ENCODE assay signal across 10 mouse cellular contexts in genomic region chr1:52230404-52230803, GRCm38 (mm10). TPM values are rescaled to one million over a fixed set of nuclear protein-coding genes. Genes with fewer than 3 reads are reported as not detected.
A peak's percentile ranks its signal among the peaks of the same experiment; 100 is the strongest.
DNase-seq lines count a peak whose midpoint lies in the region; ATAC-seq and TF ChIP-seq lines count a peak whose summit lies in the region.
"Had no signal": no experiment of that assay in that cellular context is flagged by ENCODE, and none has a peak within 500 bp of the region (broad histone marks: within the 10 kb centered on the region; RNA-seq: fewer than 3 reads in every experiment).

No protein-coding gene starts in this region.

- H3K9ac ChIP-seq in forebrain, embryonic 13.5 days = no peak overlapping the region
- no peak overlapping the region for H3K9ac ChIP-seq in forebrain, embryonic 14.5 days (ENCODE audit: low read length)
- no peak overlapping the region for H3K9ac ChIP-seq in hindbrain, embryonic 14.5 days
- H3K9ac ChIP-seq in midbrain, embryonic 16.5 days (ENCODE audit: low read depth, low read length) = no peak overlapping the region

- H3K27ac ChIP-seq in forebrain, embryonic 13.5 days = no peak overlapping the region
- no peak overlapping the region for H3K27ac ChIP-seq in forebrain, embryonic 14.5 days (ENCODE audit: low read depth, low read length)
- H3K27ac ChIP-seq in layer of hippocampus, adult 2 months = no peak overlapping the region
- H3K27ac ChIP-seq in hindbrain, embryonic 14.5 days = no peak overlapping the region
- H3K27ac ChIP-seq in midbrain, embryonic 16.5 days (ENCODE audit: low read length) = no peak overlapping the region

- WGBS in forebrain, embryonic 13.5 days = 67% methylated on average over 1 of the region's 1 CpGs
- 70% methylated on average over 1 of the region's 1 CpGs for WGBS in forebrain, embryonic 14.5 days
- 89% methylated on average over 1 of the region's 1 CpGs for WGBS in hindbrain, embryonic 14.5 days
- 88% methylated on average over 1 of the region's 1 CpGs for WGBS in midbrain, embryonic 16.5 days

- peak overlapping the region; percentile 74 for H3K4me2 ChIP-seq in forebrain, embryonic 13.5 days
- no peak overlapping the region; the same call in 1 of the 2 replicates for H3K4me2 ChIP-seq in forebrain, embryonic 14.5 days (ENCODE audit: low read length)
- H3K4me2 ChIP-seq in hindbrain, embryonic 14.5 days (replicated peaks) = peak overlapping the region; percentile 58
- peak overlapping the region; percentile 77 for H3K4me2 ChIP-seq in midbrain, embryonic 16.5 days (ENCODE audit: low read length)

- no peak for TF ChIP-seq CTCF in layer of hippocampus, adult 2 months (conservative IDR thresholded peaks at IDR 0.05)

- ATAC-seq in forebrain, embryonic 13.5 days = no peak
- ATAC-seq in forebrain, embryonic 14.5 days = no peak
- no peak for ATAC-seq in hindbrain, embryonic 14.5 days (ENCODE audit: low FRiP score)
- ATAC-seq in midbrain, embryonic 16.5 days = no peak
- ATAC-seq in inflammation-experienced regulatory T-cells, adult 6 months = no peak

- H3K27me3 ChIP-seq in forebrain, embryonic 13.5 days = no peaks in the 10 kb centered on the region
- no peaks in the 10 kb centered on the region for H3K27me3 ChIP-seq in forebrain, embryonic 14.5 days (replicated peaks; ENCODE audit: control insufficient read depth, insufficient read depth, low read length)
- H3K27me3 ChIP-seq in hindbrain, embryonic 14.5 days (ENCODE audit: control insufficient read depth, insufficient read depth, low read length) = no peaks in the 10 kb centered on the region
- H3K27me3 ChIP-seq in midbrain, embryonic 16.5 days (ENCODE audit: control insufficient read depth, insufficient read depth, low read depth, low read length) = no peaks in the 10 kb centered on the region

- H3K9me3 ChIP-seq in forebrain, embryonic 13.5 days (replicated peaks) = no peaks in the 10 kb centered on the region
- no peaks in the 10 kb centered on the region for H3K9me3 ChIP-seq in forebrain, embryonic 14.5 days (replicated peaks; ENCODE audit: control insufficient read depth, low read length)
- no peaks in the 10 kb centered on the region for H3K9me3 ChIP-seq in hindbrain, embryonic 14.5 days (ENCODE audit: control insufficient read depth, low read length)
- no peaks in the 10 kb centered on the region for H3K9me3 ChIP-seq in midbrain, embryonic 16.5 days (replicated peaks; ENCODE audit: control insufficient read depth, low read length, poor library complexity, severe bottlenecking)

- no peak overlapping the region for H3K4me3 ChIP-seq in forebrain, embryonic 13.5 days
- no peak overlapping the region for H3K4me3 ChIP-seq in forebrain, embryonic 14.5 days (ENCODE audit: low read depth, low read length)
- H3K4me3 ChIP-seq in layer of hippocampus, adult 2 months = peak overlapping the region; percentile 93
- 0 out of 2 replicates have a peak overlapping the region, but pooled peaks have one; percentile 89 for H3K4me3 ChIP-seq in hindbrain, embryonic 14.5 days (replicated peaks; ENCODE audit: low read length)
- H3K4me3 ChIP-seq in midbrain, embryonic 16.5 days (ENCODE audit: low read depth, low read length) = no peak overlapping the region

- H3K4me1 ChIP-seq in forebrain, embryonic 13.5 days = peaks cover 19% of the 10 kb centered on the region
- peaks cover 11% of the 10 kb centered on the region for H3K4me1 ChIP-seq in forebrain, embryonic 14.5 days (ENCODE audit: control insufficient read depth, insufficient read depth, low read length)
- H3K4me1 ChIP-seq in hindbrain, embryonic 14.5 days (replicated peaks; ENCODE audit: control insufficient read depth, insufficient read depth, low read length) = peaks cover 17% of the 10 kb centered on the region
- peaks cover 15% of the 10 kb centered on the region for H3K4me1 ChIP-seq in midbrain, embryonic 16.5 days (ENCODE audit: control insufficient read depth, insufficient read depth, low read length)

- no peak for DNase-seq in forebrain, embryonic 14.5 days (ENCODE audit: low spot score)
- no peak for DNase-seq in layer of hippocampus, adult 2 months (ENCODE audit: low spot score in 2 of 2)
- no peak for DNase-seq in layer of hippocampus, adult 18-20 months (ENCODE audit: low spot score in 2 of 2)
- DNase-seq in hindbrain, embryonic 14.5 days (ENCODE audit: low spot score) = no peak
- no peak for DNase-seq in thymus, postnatal 14 days
- DNase-seq: cerebellum, adult 11 months; kidney, adult 18-20 months had no signal

- H3K36me3 ChIP-seq in forebrain, embryonic 13.5 days (ENCODE audit: poor library complexity, severe bottlenecking) = no peaks in the 10 kb centered on the region
- no peaks in the 10 kb centered on the region for H3K36me3 ChIP-seq in forebrain, embryonic 14.5 days (ENCODE audit: control insufficient read depth, insufficient read depth, low read length)
- H3K36me3 ChIP-seq in hindbrain, embryonic 14.5 days (replicated peaks; ENCODE audit: control insufficient read depth, insufficient read depth) = no peaks in the 10 kb centered on the region
- H3K36me3 ChIP-seq in midbrain, embryonic 16.5 days (ENCODE audit: control insufficient read depth, insufficient read depth, low read length) = no peaks in the 10 kb centered on the region

RNA-seq across cellular contexts. Expression of gene Gls, which starts 2.6 kb away (rescaled TPM):
- 23.6 and 23.7 TPM in 2 replicates for polyA plus RNA-seq in forebrain, embryonic 13.5 days (2015; fragmentation: Nextera tagmentation; extraction: Ambion mirVana)
- polyA plus RNA-seq in forebrain, embryonic 14.5 days (2014; fragmentation: Nextera tagmentation; extraction: Ambion mirVana) = 35.4 and 37.4 TPM in 2 replicates
- 100 to 1,000 TPM; 391 to 398 TPM for total RNA-seq in layer of hippocampus, adult 2 months (2021)
- total RNA-seq in layer of hippocampus, adult 18-20 months (2021) = 100 to 1,000 TPM; 367 to 371 TPM
- 53.6 and 61.9 TPM in 2 replicates for polyA plus RNA-seq in hindbrain, embryonic 14.5 days (2014; fragmentation: Nextera tagmentation; extraction: Ambion mirVana)
- 35.0 and 36.9 TPM in 2 replicates for polyA plus RNA-seq in midbrain, embryonic 16.5 days (2015; fragmentation: Nextera tagmentation; extraction: Ambion mirVana)
- polyA plus RNA-seq in inflammation-experienced regulatory T-cells, adult 6 months (2017; shearing (Covaris generic)) = 10 to 100 TPM; 54.1 to 79.4 (median 63.3) TPM

Comparison
In these comparisons a context has a peak if more than half of its experiments do, and no peak if none do; other contexts are left out.
1. H3K4me3 ChIP-seq: peak in layer of hippocampus, adult 2 months (single experiment) and hindbrain, embryonic 14.5 days (single experiment); none in forebrain, embryonic 13.5 days (single experiment), forebrain, embryonic 14.5 days (single experiment) and midbrain, embryonic 16.5 days (single experiment).